Mouse (Mus musculus): Measurements from ENCODE around the gene Map4k1. TPM values are rescaled to one million over a fixed set of nuclear protein-coding genes. Genes with fewer than 3 reads are reported as not detected.

Gene Map4k1
- polyA plus RNA-seq, 1 experiment, result 58.8 TPM

- no peaks in the 10 kb centered on the region for H3K27me3 ChIP-seq (ENCODE audit: control insufficient read depth, insufficient read depth, low read length)
- no peak overlapping the region for H3K4me3 ChIP-seq (ENCODE audit: control insufficient read depth, low read depth, low read length)
- peaks cover 15% of the 10 kb centered on the region for H3K4me1 ChIP-seq (ENCODE audit: control insufficient read depth, insufficient read depth, low read length)
- no peak for TF ChIP-seq CTCF (IDR thresholded peaks at IDR 0.05; ENCODE audit: control insufficient read depth, insufficient read depth, insufficient replicate concordance, low read depth, low read length)
- no peak for TF ChIP-seq POLR2A (IDR thresholded peaks at IDR 0.05; ENCODE audit: control insufficient read depth, low read depth, low read length)
- H3K36me3 ChIP-seq (ENCODE audit: control insufficient read depth, insufficient read depth, low read length), result no peaks in the 10 kb centered on the region
- H3K27ac ChIP-seq (ENCODE audit: control insufficient read depth, insufficient read depth, low read depth, low read length), result no peak overlapping the region
Measured at GRCm38 (mm10) chr7:29043016-29043673, 61.3 kb downstream of the Map4k1 start.

- TF ChIP-seq POLR2A (IDR thresholded peaks at IDR 0.05; ENCODE audit: control insufficient read depth, low read depth, low read length), result no peak
- no peak for TF ChIP-seq CTCF (IDR thresholded peaks at IDR 0.05; ENCODE audit: control insufficient read depth, insufficient read depth, insufficient replicate concordance, low read depth, low read length)
- Histone ChIP-seq H3K4me1 (ENCODE audit: control insufficient read depth, insufficient read depth, low read length) (peaks cover 15% of the 10 kb centered on the region), H3K27me3 (ENCODE audit: control insufficient read depth, insufficient read depth, low read length) (no peaks in the 10 kb centered on the region), H3K27ac (ENCODE audit: control insufficient read depth, insufficient read depth, low read depth, low read length) (no peak overlapping the region), H3K4me3 (ENCODE audit: control insufficient read depth, low read depth, low read length) (no peak overlapping the region), H3K36me3 (ENCODE audit: control insufficient read depth, insufficient read depth, low read length) (no peaks in the 10 kb centered on the region)
Measured at GRCm38 (mm10) chr7:29043674-29044057, 61.8 kb downstream of the Map4k1 start.

GRCm38 (mm10) chr7:29044302-29044701, 62.5 kb downstream of the Map4k1 start:
- H3K4me3 ChIP-seq (ENCODE audit: control insufficient read depth, low read depth, low read length), result no peak overlapping the region
- TF ChIP-seq POLR2A (IDR thresholded peaks at IDR 0.05; ENCODE audit: control insufficient read depth, low read depth, low read length), result no peak
- TF ChIP-seq CTCF (IDR thresholded peaks at IDR 0.05; ENCODE audit: control insufficient read depth, insufficient read depth, insufficient replicate concordance, low read depth, low read length), result no peak
- H3K4me1 ChIP-seq (ENCODE audit: control insufficient read depth, insufficient read depth, low read length), result peaks cover 15% of the 10 kb centered on the region
- H3K27ac ChIP-seq (ENCODE audit: control insufficient read depth, insufficient read depth, low read depth, low read length), result no peak overlapping the region
- no peaks in the 10 kb centered on the region for H3K27me3 ChIP-seq (ENCODE audit: control insufficient read depth, insufficient read depth, low read length)
- H3K36me3 ChIP-seq (ENCODE audit: control insufficient read depth, insufficient read depth, low read length), result no peaks in the 10 kb centered on the region

- Histone ChIP-seq H3K4me1 (ENCODE audit: control insufficient read depth, insufficient read depth, low read length) (peaks cover 5% of the 10 kb centered on the region; the same call in 1 of the 2 replicates), H3K4me3 (ENCODE audit: control insufficient read depth, low read depth, low read length) (no peak overlapping the region), H3K27me3 (ENCODE audit: control insufficient read depth, insufficient read depth, low read length) (no peaks in the 10 kb centered on the region), H3K27ac (ENCODE audit: control insufficient read depth, insufficient read depth, low read depth, low read length) (no peak overlapping the region), H3K36me3 (ENCODE audit: control insufficient read depth, insufficient read depth, low read length) (no peaks in the 10 kb centered on the region)
- TF ChIP-seq POLR2A (IDR thresholded peaks at IDR 0.05; ENCODE audit: control insufficient read depth, low read depth, low read length) (no peak), CTCF (IDR thresholded peaks at IDR 0.05; ENCODE audit: control insufficient read depth, insufficient read depth, insufficient replicate concordance, low read depth, low read length) (no peak)
Measured at GRCm38 (mm10) chr7:29046533-29046932, 64.7 kb downstream of the Map4k1 start.

DNA sequence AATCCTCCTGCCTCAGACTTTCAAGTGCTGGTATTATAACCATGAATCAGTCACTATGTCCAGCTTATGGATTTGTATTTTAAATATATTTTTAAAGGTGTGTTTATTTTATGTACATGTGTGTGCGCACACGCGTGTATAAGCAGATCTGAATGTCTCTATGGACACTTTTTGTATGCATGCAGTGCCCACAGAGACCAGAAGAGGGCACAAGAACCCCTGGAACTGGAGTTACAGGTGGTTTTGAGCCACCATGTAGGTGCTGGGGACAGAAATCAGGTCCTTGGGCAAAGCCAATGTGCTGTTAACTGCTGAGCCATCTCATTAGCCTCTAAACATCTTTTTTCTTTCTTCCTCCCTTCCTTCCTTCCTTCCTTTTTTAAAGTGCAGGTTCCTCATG, 66.2 kb downstream of the Map4k1 start:
- TF ChIP-seq POLR2A (IDR thresholded peaks at IDR 0.05; ENCODE audit: control insufficient read depth, low read depth, low read length) (no peak), CTCF (IDR thresholded peaks at IDR 0.05; ENCODE audit: control insufficient read depth, insufficient read depth, insufficient replicate concordance, low read depth, low read length) (no peak)

DNA sequence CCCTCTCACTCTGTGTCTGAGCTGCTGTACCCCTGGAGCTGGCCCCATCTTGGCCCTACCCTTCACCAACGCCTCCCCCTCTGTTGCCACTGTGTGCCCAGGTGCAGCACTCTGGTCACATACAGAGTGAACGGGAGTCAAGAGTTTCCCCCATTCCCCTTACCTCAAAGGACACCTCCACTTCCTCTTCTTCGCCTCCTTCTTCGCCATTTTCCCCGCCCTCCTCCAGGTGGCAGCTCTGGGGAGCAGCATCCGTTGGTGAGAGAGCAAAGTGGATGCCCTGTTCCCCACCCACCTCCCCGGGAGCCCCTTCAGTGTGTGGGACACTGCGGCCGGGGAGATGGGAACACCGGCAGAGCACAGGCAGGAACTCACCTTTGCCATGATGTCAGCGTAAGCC, 66.8 kb downstream of the Map4k1 start:
- Histone ChIP-seq H3K27ac (ENCODE audit: control insufficient read depth, insufficient read depth, low read depth, low read length) (no peak overlapping the region), H3K4me3 (ENCODE audit: control insufficient read depth, low read depth, low read length) (no peak overlapping the region), H3K36me3 (ENCODE audit: control insufficient read depth, insufficient read depth, low read length) (no peaks in the 10 kb centered on the region), H3K27me3 (ENCODE audit: control insufficient read depth, insufficient read depth, low read length) (peaks cover 2% of the 10 kb centered on the region; the same call in 1 of the 2 replicates), H3K4me1 (ENCODE audit: control insufficient read depth, insufficient read depth, low read length) (peaks cover 12% of the 10 kb centered on the region; the same call in 1 of the 2 replicates)
- TF ChIP-seq POLR2A (IDR thresholded peaks at IDR 0.05; ENCODE audit: control insufficient read depth, low read depth, low read length) (no peak), CTCF (IDR thresholded peaks at IDR 0.05; ENCODE audit: control insufficient read depth, insufficient read depth, insufficient replicate concordance, low read depth, low read length) (no peak)

More for the DNA sequence above, 66.2 kb downstream of the Map4k1 start:
- Histone ChIP-seq H3K36me3 (ENCODE audit: control insufficient read depth, insufficient read depth, low read length) (no peaks in the 10 kb centered on the region), H3K4me1 (ENCODE audit: control insufficient read depth, insufficient read depth, low read length) (peaks cover 12% of the 10 kb centered on the region; the same call in 1 of the 2 replicates), H3K27ac (ENCODE audit: control insufficient read depth, insufficient read depth, low read depth, low read length) (no peak overlapping the region), H3K4me3 (ENCODE audit: control insufficient read depth, low read depth, low read length) (no peak overlapping the region), H3K27me3 (ENCODE audit: control insufficient read depth, insufficient read depth, low read length) (peaks cover 2% of the 10 kb centered on the region; the same call in 1 of the 2 replicates)

GRCm38 (mm10) chr7:29050797-29051196, 68.9 kb downstream of the Map4k1 start:
- Histone ChIP-seq H3K36me3 (ENCODE audit: control insufficient read depth, insufficient read depth, low read length) (no peaks in the 10 kb centered on the region), H3K27me3 (ENCODE audit: control insufficient read depth, insufficient read depth, low read length) (peaks cover 2% of the 10 kb centered on the region; the same call in 1 of the 2 replicates), H3K27ac (ENCODE audit: control insufficient read depth, insufficient read depth, low read depth, low read length) (no peak overlapping the region), H3K4me3 (ENCODE audit: control insufficient read depth, low read depth, low read length) (no peak overlapping the region), H3K4me1 (ENCODE audit: control insufficient read depth, insufficient read depth, low read length) (peaks cover 7% of the 10 kb centered on the region; the same call in 1 of the 2 replicates)
- TF ChIP-seq CTCF (IDR thresholded peaks at IDR 0.05; ENCODE audit: control insufficient read depth, insufficient read depth, insufficient replicate concordance, low read depth, low read length) (peak; percentile 17; the same call in 1 of the 2 replicates), POLR2A (IDR thresholded peaks at IDR 0.05; ENCODE audit: control insufficient read depth, low read depth, low read length) (no peak)

All from testis, adult 2 months (tissue).